Mouse (Mus musculus) cortical plate, adult 2 months (tissue): Measurements from ENCODE around the gene Pcare.

Source experiments
- CTCF ChIP-seq: fragments of 200-500 bp; IDR thresholded peaks from 2 replicates; pipeline ENCODE4 v1.5.1; 2011; ENCODE audit warnings: mild to moderate bottlenecking, control low read depth, low read length; ENCODE audit not compliant: insufficient read depth; ENCODE audit errors: extremely low read depth
- POLR2A ChIP-seq: fragments of 200-500 bp; IDR thresholded peaks from 2 replicates; pipeline ENCODE4 v1.6.1; 2011; ENCODE audit warnings: mild to moderate bottlenecking, low read length, control low read depth; ENCODE audit not compliant: insufficient read depth; ENCODE audit errors: extremely low read depth

GRCm38 (mm10) chr17:71720434-71720833, 32.3 kb downstream of the Pcare start:
- no peak for TF ChIP-seq POLR2A
- no peak for TF ChIP-seq CTCF
